Mouse (Mus musculus): ENCODE data around the gene Cacnb4. TPM values are rescaled to one million over a fixed set of nuclear protein-coding genes. Genes with fewer than 3 reads are reported as not detected.

Gene Cacnb4
- 10.7 and 12.2 TPM in 2 replicates for polyA plus RNA-seq (2015; fragmentation: Nextera tagmentation; extraction: Ambion mirVana)

DNA sequence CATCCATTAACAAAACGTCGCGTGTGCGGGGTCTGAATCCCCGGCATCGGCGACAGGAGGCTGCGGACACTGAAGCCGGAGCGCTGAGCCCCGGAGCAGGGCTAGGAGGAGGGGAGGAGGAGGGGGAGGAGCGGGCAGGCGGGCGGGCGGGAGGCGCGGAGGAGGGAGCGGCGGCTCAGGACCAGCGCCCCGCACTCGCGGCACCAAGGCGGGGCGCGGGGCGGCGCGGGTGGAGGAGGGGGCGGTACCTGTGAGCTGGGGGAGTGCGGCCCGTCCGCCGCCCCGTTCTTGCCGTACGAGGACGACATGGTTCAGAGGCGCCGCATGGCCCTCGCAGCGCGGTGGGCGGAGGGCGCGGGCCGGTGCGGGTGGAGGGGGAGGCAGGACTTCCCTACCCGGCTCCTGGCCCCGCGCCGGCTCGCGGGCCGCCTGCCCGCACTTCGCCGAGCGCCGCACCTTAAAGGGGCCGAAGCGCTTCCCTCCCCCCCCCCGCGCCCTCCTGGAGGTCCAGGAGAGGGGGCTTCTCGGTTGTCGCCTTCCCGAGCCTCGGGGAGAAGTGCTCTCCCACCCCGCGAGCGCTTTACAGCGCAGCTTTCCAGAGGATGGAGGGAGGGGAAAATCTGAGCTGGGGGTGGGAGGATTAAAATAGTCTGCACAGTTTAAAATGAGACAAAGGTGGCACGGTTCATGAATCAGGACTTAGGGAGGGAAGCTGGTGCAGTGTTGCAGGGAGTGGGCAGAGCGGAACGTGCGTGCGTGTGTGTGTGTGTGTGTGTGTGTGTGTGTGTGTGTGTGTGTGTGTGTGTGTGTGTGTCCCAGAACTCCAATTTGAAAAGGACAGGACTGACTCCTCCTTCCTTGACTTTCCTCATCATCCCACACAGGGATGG, at the start of gene Cacnb4:
Cacnb4 (minus strand) TSS at position 809 of the 890 bp plus-strand sequence.
- Histone ChIP-seq H3K4me1 (replicated peaks) (peaks cover 16% of the 10 kb centered on the region), H3K36me3 (no peaks in the 10 kb centered on the region), H3K9me3 (no peaks in the 10 kb centered on the region), H3K4me3 (peak within 1 kb of the TSS; percentile 83), H3K27me3 (0 out of 2 replicates have a peak, but pooled peaks cover 9% of the 10 kb centered on the region), H3K27ac (replicated peaks) (peak within 1 kb of the TSS; percentile 64; the same call in 1 of the 2 replicates), H3K4me2 (peak within 1 kb of the TSS; percentile 94), H3K9ac (peak within 1 kb of the TSS; percentile 68)
- WGBS, result under 1% methylated on average over 40 of the region's 77 CpGs
- ATAC-seq (ENCODE audit: low FRiP score, low read depth), result peak; percentile 92

DNA sequence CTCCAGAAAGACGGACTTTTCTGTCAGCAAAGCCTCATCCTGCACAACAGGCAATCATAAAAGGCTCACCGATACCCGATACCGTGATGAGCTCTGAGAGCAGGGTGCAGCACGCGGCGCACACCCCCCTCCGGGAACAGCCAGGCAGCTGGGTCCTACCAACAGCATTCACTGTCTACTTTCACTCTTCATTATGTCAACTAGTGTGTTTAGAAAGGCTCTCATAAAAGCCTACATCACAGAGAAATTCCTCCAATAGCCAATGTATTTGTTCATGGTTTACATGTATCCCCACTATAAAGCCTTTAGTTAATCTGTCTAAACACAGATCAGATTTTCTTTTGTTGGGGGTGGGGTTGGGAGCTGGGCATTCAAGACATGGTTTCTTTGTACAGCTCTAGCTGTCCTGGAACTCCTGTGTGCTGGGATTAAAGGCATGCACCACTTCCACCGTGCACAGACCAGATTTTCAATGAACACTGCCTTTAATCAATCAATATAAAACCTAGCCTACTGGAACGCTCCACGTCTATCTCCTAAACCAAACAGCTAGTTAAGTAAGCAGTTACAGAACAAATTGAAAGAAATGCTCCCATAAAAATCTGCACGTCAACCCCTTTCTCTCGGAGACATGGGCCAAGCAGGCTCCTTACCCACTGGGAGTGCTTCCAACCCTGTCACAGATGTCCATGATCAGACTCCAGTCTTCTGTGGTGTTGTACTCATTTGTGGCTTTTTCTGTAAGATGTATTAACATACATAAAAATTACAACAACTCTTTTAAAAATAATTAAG, 43.8 kb upstream of the Cacnb4 start:
- Histone ChIP-seq H3K9ac (no peak overlapping the region), H3K27me3 (no peaks in the 10 kb centered on the region), H3K9me3 (no peaks in the 10 kb centered on the region), H3K4me2 (0 out of 2 replicates have a peak overlapping the region, but pooled peaks have one; percentile 14), H3K4me3 (no peak overlapping the region), H3K27ac (replicated peaks) (0 out of 2 replicates have a peak overlapping the region, but pooled peaks have one; percentile 31), H3K36me3 (no peaks in the 10 kb centered on the region), H3K4me1 (replicated peaks) (no peaks in the 10 kb centered on the region; the same call in 1 of the 2 replicates)
- peak; percentile 54; the same call in 1 of the 2 replicates for ATAC-seq (ENCODE audit: low FRiP score, low read depth)
- WGBS, result 52% methylated on average over 13 of the region's 13 CpGs

DNA sequence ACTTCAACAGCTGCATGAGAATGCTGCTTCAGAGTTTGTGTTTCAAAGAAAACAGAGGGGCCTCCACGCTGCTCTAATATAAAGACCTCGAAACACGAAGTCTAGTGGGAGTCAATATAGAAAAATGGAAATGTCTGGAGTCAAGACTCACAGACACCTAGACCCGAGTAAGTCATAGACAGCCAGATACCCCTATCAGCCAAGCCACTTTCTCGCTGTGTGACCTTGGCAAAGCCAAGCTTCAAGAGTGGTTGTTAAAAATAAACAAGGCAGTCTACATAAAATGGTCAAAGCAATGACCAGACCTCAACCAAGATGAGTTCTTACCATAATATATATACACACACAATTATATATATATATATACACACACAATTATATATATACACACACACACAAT, 40.4 kb upstream of the Cacnb4 start:
- Histone ChIP-seq H3K27me3 (no peaks in the 10 kb centered on the region), H3K36me3 (peaks cover 13% of the 10 kb centered on the region), H3K9me3 (no peaks in the 10 kb centered on the region), H3K9ac (no peak overlapping the region), H3K4me2 (no peak overlapping the region), H3K4me1 (replicated peaks) (no peaks in the 10 kb centered on the region; the same call in 1 of the 2 replicates), H3K4me3 (no peak overlapping the region), H3K27ac (replicated peaks) (no peak overlapping the region)
- WGBS, result 94% methylated on average over 5 of the region's 5 CpGs
- no peak for ATAC-seq (ENCODE audit: low FRiP score, low read depth)

DNA sequence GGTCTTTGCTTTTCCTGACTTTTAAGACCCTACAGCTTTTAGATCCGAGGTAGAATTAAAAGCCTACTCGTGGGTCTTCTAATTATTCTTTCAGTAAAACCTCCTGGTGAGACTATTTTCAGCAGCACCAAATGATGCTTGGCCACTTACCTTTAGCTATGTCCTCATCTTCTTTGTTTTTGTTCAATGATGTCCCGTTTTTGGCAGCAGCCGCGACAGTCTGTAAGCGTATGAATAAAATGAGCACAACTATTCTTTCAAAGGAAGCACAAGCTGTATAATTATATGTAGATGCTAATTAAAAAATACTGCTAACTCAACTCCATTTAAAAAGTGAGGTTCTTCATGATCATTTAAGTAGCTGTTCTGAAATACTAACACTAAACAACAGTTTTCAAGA, 38.9 kb upstream of the Cacnb4 start:
- H3K27ac ChIP-seq (replicated peaks), result no peak overlapping the region
- no peak overlapping the region for H3K4me3 ChIP-seq
- no peaks in the 10 kb centered on the region; the same call in 1 of the 2 replicates for H3K4me1 ChIP-seq (replicated peaks)
- H3K36me3 ChIP-seq, result peaks cover 13% of the 10 kb centered on the region
- H3K4me2 ChIP-seq, result no peak overlapping the region
- no peaks in the 10 kb centered on the region for H3K9me3 ChIP-seq
- no peak overlapping the region for H3K9ac ChIP-seq
- H3K27me3 ChIP-seq, result no peaks in the 10 kb centered on the region
- 79% methylated on average over 6 of the region's 6 CpGs for WGBS
- ATAC-seq (ENCODE audit: low FRiP score, low read depth), result no peak

DNA sequence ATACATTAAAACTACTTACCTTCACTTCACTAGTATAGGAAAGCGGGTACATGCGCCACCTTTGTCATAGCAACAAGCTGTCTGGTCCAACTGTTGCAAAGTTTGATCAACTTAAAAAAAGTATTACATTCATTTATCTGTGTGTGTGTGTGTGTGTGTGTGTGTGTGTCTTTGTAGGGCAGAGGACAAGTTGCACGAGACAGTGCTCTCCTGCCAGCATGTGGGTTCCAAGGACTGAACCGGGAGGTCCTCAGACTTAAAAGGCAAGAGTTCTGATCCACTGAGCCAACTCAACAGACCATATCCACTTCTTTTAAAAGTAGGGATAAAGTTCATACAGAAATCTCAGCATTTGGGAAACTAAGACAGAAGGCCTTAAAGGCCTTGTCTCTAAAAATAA, 37.5 kb upstream of the Cacnb4 start:
- H3K4me3 ChIP-seq, result no peak overlapping the region
- no peaks in the 10 kb centered on the region for H3K27me3 ChIP-seq
- WGBS, result 95% methylated on average over 4 of the region's 4 CpGs
- no peak overlapping the region for H3K4me2 ChIP-seq
- no peak overlapping the region for H3K9ac ChIP-seq
- no peaks in the 10 kb centered on the region for H3K9me3 ChIP-seq
- H3K4me1 ChIP-seq (replicated peaks), result no peaks in the 10 kb centered on the region
- ATAC-seq (ENCODE audit: low FRiP score, low read depth), result no peak
- H3K27ac ChIP-seq (replicated peaks), result no peak overlapping the region
- peaks cover 17% of the 10 kb centered on the region for H3K36me3 ChIP-seq

DNA sequence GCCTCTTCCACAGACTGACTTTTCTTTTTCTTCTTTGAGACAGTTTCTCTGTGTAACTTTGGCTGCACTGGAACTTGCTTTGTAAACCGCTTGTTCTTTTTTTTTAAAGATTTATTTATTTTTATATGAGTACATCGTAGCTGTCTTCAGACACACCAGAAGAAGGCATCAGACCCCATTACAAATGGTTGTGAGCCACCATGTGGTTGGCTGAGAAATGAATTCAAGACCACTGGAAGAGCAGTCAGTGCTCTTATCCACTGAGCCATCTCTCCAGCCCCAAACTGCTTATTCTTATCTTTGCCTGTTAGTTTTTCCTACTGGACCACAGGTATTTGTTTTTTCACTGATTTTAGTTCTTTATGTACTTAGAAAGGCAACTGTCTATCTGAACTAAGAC, 34.2 kb upstream of the Cacnb4 start:
- H3K27ac ChIP-seq (replicated peaks), result no peak overlapping the region
- no peaks in the 10 kb centered on the region for H3K27me3 ChIP-seq
- ATAC-seq (ENCODE audit: low FRiP score, low read depth), result no peak
- H3K36me3 ChIP-seq, result peaks cover 32% of the 10 kb centered on the region
- no peak overlapping the region for H3K9ac ChIP-seq
- H3K4me1 ChIP-seq (replicated peaks), result no peaks in the 10 kb centered on the region
- 79% methylated on average over 2 of the region's 2 CpGs for WGBS
- H3K4me2 ChIP-seq, result no peak overlapping the region
- H3K9me3 ChIP-seq, result no peaks in the 10 kb centered on the region
- H3K4me3 ChIP-seq, result no peak overlapping the region

DNA sequence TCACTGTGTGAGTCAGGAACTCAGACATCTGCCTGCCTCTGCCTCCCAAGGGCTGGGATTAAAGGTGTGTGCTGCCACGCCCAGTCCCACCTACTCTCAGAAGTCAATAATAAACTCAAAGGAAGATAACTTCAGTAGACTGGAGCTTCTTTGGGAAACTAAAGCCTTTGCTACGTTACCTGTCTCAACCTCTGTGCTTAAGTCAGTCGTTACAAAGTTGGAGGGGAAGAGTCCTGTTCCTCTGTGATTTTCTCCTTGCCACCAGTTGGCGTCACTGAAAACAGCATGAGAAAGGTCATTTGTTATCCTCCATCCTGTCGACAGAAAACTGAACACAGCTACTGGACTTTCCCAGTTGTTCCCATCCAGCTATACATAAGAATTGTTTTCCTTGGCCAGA, 32.8 kb upstream of the Cacnb4 start:
- Histone ChIP-seq H3K4me3 (no peak overlapping the region), H3K36me3 (peaks cover 32% of the 10 kb centered on the region), H3K27me3 (no peaks in the 10 kb centered on the region), H3K27ac (replicated peaks) (no peak overlapping the region), H3K4me2 (no peak overlapping the region), H3K4me1 (replicated peaks) (no peaks in the 10 kb centered on the region), H3K9ac (no peak overlapping the region), H3K9me3 (no peaks in the 10 kb centered on the region)
- WGBS, result 93% methylated on average over 5 of the region's 5 CpGs
- no peak for ATAC-seq (ENCODE audit: low FRiP score, low read depth)

DNA sequence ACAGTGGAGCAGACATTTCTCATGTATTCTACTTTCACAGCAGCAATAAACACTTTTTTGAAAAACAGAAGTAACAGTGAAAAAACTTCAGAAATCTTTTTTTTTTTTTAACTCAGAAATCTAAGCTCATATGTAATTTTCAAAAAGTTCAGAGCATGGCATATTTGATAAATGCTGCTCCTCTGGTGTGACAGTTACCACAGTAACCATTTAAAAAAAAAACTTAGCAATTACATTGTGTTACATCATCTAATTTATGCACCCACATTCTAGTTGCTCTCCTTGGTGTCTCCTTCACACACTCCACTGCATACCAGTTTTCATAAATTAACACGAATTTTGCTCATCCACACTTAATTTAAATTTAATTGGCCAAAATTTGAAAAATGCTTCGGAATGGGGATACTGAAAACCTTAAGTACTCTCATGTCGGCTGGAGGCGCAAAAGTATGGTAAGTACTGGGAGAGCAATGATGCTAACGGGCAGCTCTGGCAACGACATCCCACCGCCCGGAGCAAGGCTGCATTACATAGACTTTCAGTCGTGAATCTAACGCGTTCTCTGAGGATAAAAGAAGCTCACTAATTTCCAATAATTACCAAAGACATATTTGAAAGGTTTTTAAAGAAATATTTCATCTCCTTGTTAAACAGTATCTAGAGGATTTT, 24.9 kb upstream of the Cacnb4 start:
- Histone ChIP-seq H3K36me3 (peaks cover 19% of the 10 kb centered on the region; the same call in 1 of the 2 replicates), H3K9ac (no peak overlapping the region), H3K4me3 (no peak overlapping the region), H3K27me3 (no peaks in the 10 kb centered on the region), H3K27ac (replicated peaks) (no peak overlapping the region), H3K4me2 (no peak overlapping the region), H3K9me3 (no peaks in the 10 kb centered on the region), H3K4me1 (replicated peaks) (no peaks in the 10 kb centered on the region)
- ATAC-seq (ENCODE audit: low FRiP score, low read depth), result no peak
- WGBS, result 80% methylated on average over 11 of the region's 11 CpGs

DNA sequence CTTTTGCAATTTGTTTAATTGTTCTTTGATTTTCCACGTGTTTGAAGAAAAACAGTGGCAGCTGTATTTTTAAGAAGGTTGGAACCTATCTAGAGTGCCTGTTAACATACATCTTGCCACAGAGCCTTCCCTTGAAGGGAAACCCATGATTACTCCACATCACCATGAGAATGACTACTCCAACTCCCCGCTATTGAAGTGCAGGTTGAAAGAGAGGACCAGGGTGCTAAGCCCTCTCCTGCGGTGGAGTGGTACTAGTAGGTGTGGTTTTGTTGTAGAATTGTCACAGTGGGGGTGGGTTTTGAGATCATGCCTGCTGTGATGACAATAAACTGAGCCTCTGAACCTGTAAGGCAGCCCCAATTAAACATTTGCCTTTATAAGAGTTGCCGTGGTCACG, 23.7 kb upstream of the Cacnb4 start:
- no peak overlapping the region for H3K4me2 ChIP-seq
- no peak overlapping the region for H3K4me3 ChIP-seq
- no peaks in the 10 kb centered on the region for H3K27me3 ChIP-seq
- ATAC-seq (ENCODE audit: low FRiP score, low read depth), result no peak
- H3K4me1 ChIP-seq (replicated peaks), result no peaks in the 10 kb centered on the region
- no peak overlapping the region for H3K9ac ChIP-seq
- 58% methylated on average over 5 of the region's 5 CpGs for WGBS
- H3K27ac ChIP-seq (replicated peaks), result no peak overlapping the region
- no peaks in the 10 kb centered on the region for H3K9me3 ChIP-seq
- H3K36me3 ChIP-seq, result peaks cover 11% of the 10 kb centered on the region; the same call in 1 of the 2 replicates

DNA sequence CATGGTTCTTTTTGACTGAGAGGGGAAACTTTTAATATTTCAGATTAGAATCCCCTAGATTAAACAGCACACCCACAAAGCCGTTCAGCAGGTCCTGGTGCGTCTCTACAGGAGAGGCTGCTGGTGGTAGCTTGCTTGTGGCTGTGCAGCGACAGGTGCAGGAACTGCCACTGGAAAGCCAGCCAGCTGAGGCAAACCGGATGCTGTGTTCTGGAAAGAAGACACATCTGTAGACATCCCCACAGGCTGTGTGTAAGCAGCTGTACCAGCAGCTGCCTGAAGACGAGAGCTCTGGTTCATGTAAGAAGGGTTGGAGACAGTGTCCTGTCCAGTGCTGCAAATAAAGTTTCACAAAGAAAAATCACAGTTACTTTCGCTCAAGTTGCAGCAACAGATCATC, 18.0 kb upstream of the Cacnb4 start:
- Histone ChIP-seq H3K4me2 (no peak overlapping the region), H3K9me3 (no peaks in the 10 kb centered on the region), H3K4me3 (no peak overlapping the region), H3K4me1 (replicated peaks) (no peaks in the 10 kb centered on the region), H3K36me3 (peaks cover 7% of the 10 kb centered on the region; the same call in 1 of the 2 replicates), H3K27me3 (no peaks in the 10 kb centered on the region), H3K27ac (replicated peaks) (no peak overlapping the region), H3K9ac (no peak overlapping the region)
- ATAC-seq (ENCODE audit: low FRiP score, low read depth), result no peak
- 87% methylated on average over 6 of the region's 6 CpGs for WGBS

DNA sequence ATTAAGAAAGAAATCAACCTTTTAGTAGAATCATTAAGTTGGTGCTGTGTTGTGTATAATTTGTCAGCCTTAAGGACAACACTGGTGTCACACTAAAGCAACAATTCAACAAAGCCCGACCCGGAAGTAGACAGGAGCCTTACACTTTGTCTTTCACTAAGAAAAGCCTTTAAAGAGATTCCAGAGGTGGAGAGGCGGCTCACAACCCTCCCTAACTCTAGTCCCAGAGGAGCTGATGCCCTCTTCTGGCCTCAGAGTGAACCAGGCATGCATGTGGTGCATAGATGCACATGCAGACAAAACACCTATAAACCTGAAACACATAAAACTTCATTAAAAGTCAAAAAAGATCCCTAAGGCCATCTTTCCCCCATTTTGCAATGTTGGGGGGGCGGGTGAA, 15.1 kb upstream of the Cacnb4 start:
- H3K4me1 ChIP-seq (replicated peaks), result no peaks in the 10 kb centered on the region
- no peak overlapping the region for H3K4me2 ChIP-seq
- H3K9me3 ChIP-seq, result no peaks in the 10 kb centered on the region
- H3K27ac ChIP-seq (replicated peaks), result no peak overlapping the region
- H3K4me3 ChIP-seq, result no peak overlapping the region
- 71% methylated on average over 4 of the region's 4 CpGs for WGBS
- no peak overlapping the region for H3K9ac ChIP-seq
- H3K27me3 ChIP-seq, result no peaks in the 10 kb centered on the region
- H3K36me3 ChIP-seq, result peaks cover 7% of the 10 kb centered on the region; the same call in 1 of the 2 replicates
- no peak for ATAC-seq (ENCODE audit: low FRiP score, low read depth)

Measured in hindbrain, embryonic 15.5 days (tissue).